Mouse (Mus musculus): ENCODE results near the gene Hic2. TPM values are rescaled to one million over a fixed set of nuclear protein-coding genes. Genes with fewer than 3 reads are reported as not detected.
"Not testable (repeated sequence)": the region's sequence is repeated elsewhere in the genome, so short reads cannot be mapped to it uniquely, and the experiment has no call there.

Hic2 gene
- total RNA-seq, 2 experiments from 2014 or later, result 1.8 to 2.1 TPM

- DNase-seq, result not testable (repeated sequence)
- intact Hi-C loops (cut with DNase I), result loop anchor here (1.0 kb wide), 1 partner anchor 20 kb away; no protein-coding TSS in a partner anchor
Measured at GRCm38 (mm10) chr16:17231523-17231922, 1.8 kb upstream of the Hic2 start.

- intact Hi-C loops (cut with DNase I), result no loop called here
- DNase-seq, result peak in 1 of 2 experiments; percentile 43
Measured at GRCm38 (mm10) chr16:17233702-17234498, 528 bp downstream of the Hic2 start.

DNA sequence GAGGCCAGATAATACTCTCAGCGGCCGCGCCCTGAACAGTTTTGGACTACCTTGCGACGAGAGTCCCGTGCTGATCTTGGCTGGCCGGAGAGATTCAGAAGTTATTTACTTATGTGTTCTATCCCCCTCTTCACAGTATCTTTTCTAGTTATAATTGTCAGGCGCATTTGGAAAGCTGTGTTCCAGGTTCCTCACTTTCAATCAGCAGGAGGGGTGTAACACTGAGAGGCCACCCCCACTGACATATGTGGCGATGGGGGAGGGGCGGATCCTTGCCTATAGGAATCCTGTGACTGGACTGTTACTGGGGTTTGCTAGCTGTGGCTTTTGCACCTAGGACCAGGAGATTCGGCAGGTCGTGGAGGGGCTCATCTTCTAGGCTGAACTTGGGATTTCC lies 1.1 kb downstream of the Hic2 start:
- intact Hi-C loops (cut with DNase I), result no loop called here
- DNase-seq, result peak in 1 of 2 experiments; percentile 19

GRCm38 (mm10) chr16:17234916-17235665 lies 1.7 kb downstream of the Hic2 start:
- peak; percentile 34 to 59 for DNase-seq

GRCm38 (mm10) chr16:17237634-17238033 lies 4.3 kb downstream of the Hic2 start:
- intact Hi-C loops (cut with DNase I), result no loop called here
- no peak for DNase-seq

More at GRCm38 (mm10) chr16:17234916-17235665, 1.7 kb downstream of the Hic2 start:
- intact Hi-C loops (cut with DNase I), result no loop called here

DNA sequence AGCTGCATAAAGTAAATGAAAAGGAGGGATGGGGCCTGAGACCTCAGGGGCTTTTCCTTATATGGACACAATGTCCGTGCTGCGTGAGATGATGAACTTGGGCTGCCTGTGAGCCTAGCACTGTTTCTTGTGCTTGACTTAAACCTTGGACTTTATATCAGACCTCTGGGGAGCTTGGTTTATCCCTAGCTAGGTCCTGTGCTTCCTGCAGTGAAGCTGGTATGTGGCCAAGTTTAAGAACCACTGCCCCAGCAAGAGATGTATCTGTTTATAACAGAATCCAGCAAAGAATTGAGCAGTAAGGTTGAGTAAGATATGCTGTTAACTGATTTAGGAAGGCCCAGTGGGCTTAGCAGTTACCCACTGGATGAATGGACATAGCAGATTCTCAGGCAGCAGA lies 6.0 kb downstream of the Hic2 start:
- intact Hi-C loops (cut with DNase I), result no loop called here
- no peak for DNase-seq

- no peak for DNase-seq
- intact Hi-C loops (cut with DNase I), result no loop called here
Measured at GRCm38 (mm10) chr16:17243731-17244130, 10.4 kb downstream of the Hic2 start.

- no peak for DNase-seq
- intact Hi-C loops (cut with DNase I), result no loop called here
Measured at GRCm38 (mm10) chr16:17244996-17245395, 11.6 kb downstream of the Hic2 start.

- DNase-seq, result peak; percentile 56 to 73
- intact Hi-C loops (cut with DNase I), result no loop called here
Measured at GRCm38 (mm10) chr16:17247727-17248126, 14.4 kb downstream of the Hic2 start.

DNA sequence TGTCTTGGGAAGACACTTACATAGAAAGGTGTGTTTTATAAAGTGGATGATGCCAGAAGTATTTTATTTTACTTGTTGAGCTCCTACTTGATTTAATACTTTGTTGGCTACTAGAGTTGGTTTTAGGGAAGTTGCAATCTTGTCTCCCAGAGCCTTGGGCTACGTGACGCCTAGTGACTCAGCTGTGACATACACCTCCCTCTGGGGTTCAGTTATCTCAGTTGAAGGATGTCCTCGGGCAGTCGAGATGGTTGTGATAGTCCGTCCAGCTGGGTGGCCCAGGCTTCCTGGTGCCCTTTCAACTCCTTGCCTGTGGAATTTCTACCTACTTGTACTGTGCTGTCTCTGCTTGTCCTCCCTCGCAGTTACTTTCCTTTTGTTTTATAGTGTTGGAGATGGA lies 15.8 kb downstream of the Hic2 start:
- DNase-seq, result no peak
- intact Hi-C loops (cut with DNase I), result no loop called here

DNA sequence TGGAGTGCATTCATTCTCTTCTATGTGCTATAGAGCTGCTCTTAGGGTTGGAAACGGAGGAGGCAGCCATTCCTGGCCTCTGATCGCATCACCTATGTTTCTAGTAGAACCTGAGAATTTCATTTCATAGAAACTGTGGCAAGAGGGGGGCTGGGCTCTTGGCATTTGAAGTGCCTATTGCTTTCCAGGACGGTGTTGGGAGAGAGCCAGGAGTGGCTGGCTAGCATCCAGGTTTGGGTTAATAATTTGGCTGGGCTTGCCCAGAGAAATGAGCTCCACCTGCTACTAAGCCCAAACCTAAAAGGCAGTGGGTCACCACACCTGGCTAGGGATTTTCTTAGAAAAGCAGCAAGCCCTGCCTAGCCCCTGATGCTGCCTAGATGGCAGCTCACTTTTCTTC lies 18.2 kb downstream of the Hic2 start:
- DNase-seq, result peak; percentile 60 to 70
- intact Hi-C loops (cut with DNase I), result no loop called here

DNA sequence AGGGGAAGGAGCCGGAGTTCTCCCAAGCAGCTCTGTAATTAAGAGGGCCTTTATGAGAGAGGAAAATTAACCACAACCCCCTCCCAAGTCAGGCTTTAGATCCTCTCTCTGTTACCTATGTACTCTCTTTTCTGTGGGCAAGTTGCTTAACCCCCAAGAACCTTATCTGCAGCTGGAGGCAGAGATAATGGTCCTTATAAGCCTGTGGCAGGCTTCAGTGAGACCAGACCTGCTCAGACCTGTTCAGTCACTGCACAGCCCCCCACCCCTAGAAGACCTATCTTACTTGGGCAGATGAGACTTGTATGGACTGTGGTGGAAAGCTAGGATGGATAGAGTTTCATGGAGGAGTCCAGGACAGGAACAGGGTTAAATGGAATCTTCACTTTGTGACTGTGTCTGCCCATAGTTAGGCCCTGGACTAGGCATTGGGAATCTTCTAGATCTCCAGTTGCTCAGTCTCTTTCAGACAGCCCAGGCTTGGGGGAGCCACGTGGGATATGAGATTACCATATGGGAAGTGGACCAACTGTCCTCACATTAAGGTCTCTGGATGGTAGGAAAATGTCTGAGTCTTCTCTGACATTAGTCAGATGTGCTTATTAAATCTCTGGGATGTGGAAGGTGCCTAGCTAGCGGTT lies 18.8 kb downstream of the Hic2 start:
- intact Hi-C loops (cut with DNase I), result no loop called here
- no peak for DNase-seq

GRCm38 (mm10) chr16:17252841-17253240 lies 19.5 kb downstream of the Hic2 start:
- intact Hi-C loops (cut with DNase I), result no loop called here
- DNase-seq, result no peak

DNA sequence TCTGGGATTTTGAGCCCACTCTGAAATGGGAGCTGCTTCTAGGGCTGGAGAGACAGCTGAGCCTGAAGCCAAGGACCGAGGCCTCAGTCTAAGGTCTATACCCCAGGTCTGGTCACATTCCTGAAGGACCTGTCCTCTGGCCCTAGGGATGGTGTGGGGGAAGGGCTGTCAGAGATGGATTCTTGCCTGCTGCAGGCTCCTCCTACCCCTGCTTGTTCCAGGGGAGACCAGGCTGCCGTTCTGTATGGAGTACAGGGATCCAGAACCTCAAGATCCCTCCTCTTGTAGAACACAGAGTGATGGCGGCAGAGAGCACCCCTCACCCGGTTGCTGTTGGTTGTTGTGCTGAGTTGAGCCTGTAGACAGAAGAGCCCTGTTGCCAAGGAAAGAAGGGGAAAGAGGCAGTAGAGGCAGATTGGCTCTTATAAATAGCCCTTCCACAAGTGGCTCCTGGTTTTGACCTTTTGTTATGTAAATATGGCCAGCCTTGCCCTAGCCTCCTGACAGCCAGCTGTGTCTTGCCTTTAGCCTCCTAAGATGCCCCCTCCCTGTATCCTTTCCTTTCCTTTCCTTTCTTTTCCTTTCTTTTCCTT lies 20.7 kb downstream of the Hic2 start:
- DNase-seq, result no peak

DNA sequence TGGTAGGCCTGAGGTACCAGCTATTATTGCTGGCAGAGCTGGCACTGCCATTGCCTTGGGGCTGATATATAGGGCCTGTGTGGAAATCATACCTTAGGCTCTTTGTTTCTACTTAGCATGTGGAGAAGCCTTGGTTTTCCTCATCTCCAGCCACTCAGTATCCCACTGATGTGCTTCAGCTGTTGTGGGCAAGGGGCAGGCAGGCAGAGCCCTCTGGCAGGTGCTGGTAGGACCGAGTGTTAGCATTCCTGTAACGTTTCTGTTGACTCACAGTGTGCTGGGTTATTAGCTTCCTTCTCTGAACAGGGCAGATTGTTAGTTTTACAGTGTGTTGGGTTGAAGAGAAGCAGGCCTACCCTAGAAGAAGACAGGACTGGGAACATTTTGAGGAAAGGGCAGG lies 21.9 kb downstream of the Hic2 start:
- no peak for DNase-seq
- intact Hi-C loops (cut with DNase I), result no loop called here

More for the DNA sequence above, 20.7 kb downstream of the Hic2 start:
- intact Hi-C loops (cut with DNase I), result no loop called here

- DNase-seq, result peak; percentile 60 to 67
- intact Hi-C loops (cut with DNase I), result no loop called here
Measured at GRCm38 (mm10) chr16:17257359-17257821, 24.0 kb downstream of the Hic2 start.

- intact Hi-C loops (cut with DNase I), result no loop called here
- DNase-seq, result no peak
Measured at GRCm38 (mm10) chr16:17258917-17259316, 25.5 kb downstream of the Hic2 start.

- intact Hi-C loops (cut with DNase I), result no loop called here
- no peak for DNase-seq
Measured at GRCm38 (mm10) chr16:17261341-17261740, 28.0 kb downstream of the Hic2 start.

GRCm38 (mm10) chr16:17266113-17266512 lies 32.7 kb downstream of the Hic2 start:
- no peak for DNase-seq
- intact Hi-C loops (cut with DNase I), result no loop called here

GRCm38 (mm10) chr16:17267937-17268336 lies 34.6 kb downstream of the Hic2 start:
- no peak for DNase-seq
- intact Hi-C loops (cut with DNase I), result no loop called here

DNA sequence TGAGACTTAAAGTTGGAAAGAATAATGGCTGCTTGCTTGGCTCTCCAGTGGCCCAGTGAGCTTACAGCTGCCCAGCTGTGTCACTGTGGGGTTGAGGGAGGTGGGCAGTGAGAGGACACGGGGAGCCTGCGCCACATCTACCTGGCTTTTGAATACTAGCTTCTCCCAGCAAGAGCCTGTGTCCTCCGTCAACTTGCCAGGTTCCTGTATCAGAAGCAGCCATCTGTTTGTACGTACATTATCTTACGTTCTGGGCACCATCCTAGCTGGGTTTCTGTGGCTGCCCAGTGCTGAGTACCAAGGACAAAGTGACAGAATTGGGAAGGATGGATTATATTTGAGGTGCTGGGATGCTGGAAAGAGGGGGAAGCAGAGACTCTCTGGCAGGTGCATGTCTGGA lies 36.5 kb downstream of the Hic2 start:
- intact Hi-C loops (cut with DNase I), result no loop called here

More for the DNA sequence above, 36.5 kb downstream of the Hic2 start:
- DNase-seq, result no peak
